Mouse (Mus musculus): ENCODE results near the gene Exoc3l2.

- TF ChIP-seq POLR2A (IDR thresholded peaks at IDR 0.05; ENCODE audit: control insufficient read depth, extremely low read depth, insufficient read depth, low read length, poor library complexity), result no peak
- no peak for TF ChIP-seq CTCF (IDR thresholded peaks at IDR 0.05; ENCODE audit: borderline replicate concordance, control insufficient read depth, extremely low read depth, insufficient read depth, low read length, poor library complexity)
These were observed 5.1 kb downstream of the Exoc3l2 start for GRCm38 (mm10) chr7:19468279-19468678.

Data from thymus, adult 2 months (tissue).